In genomic region chr10:42584436-42584983, GRCm38 (mm10) we compare ENCODE assay signal across 9 mouse cellular contexts. TPM values are rescaled to one million over a fixed set of nuclear protein-coding genes. Genes with fewer than 3 reads are reported as not detected.
DNase-seq lines count a peak whose midpoint lies in the region; ATAC-seq and TF ChIP-seq lines count a peak whose summit lies in the region.
"Had no signal": no experiment of that assay in that cellular context is flagged by ENCODE, and none has a peak within 500 bp of the region (broad histone marks: within the 10 kb centered on the region; RNA-seq: fewer than 3 reads in every experiment).

No protein-coding gene starts in this region.

- H3K27me3 ChIP-seq in liver, embryonic 12.5 days (replicated peaks): peaks cover 100% of the 10 kb centered on the region
- H3K27me3 ChIP-seq in embryonic facial prominence, embryonic 11.5 days (ENCODE audit: control insufficient read depth, insufficient read depth, low read length): peaks cover 81% of the 10 kb centered on the region
- peaks cover 81% of the 10 kb centered on the region for H3K27me3 ChIP-seq in hindbrain, embryonic 15.5 days

- H3K4me3 ChIP-seq in liver, embryonic 12.5 days: peak overlapping the region; percentile 13; the same call in 1 of the 2 replicates
- H3K4me3 ChIP-seq in embryonic facial prominence, embryonic 11.5 days (ENCODE audit: low read depth, low read length): peak overlapping the region; percentile 30
- H3K4me3 ChIP-seq in hindbrain, embryonic 15.5 days: no peak overlapping the region
- H3K4me3 ChIP-seq in olfactory bulb, adult 2 months (ENCODE audit: insufficient read depth, low read depth, low read length): peak overlapping the region; percentile 14; the same call in 1 of the 2 replicates

- H3K4me2 ChIP-seq in liver, embryonic 12.5 days: 0 out of 2 replicates have a peak overlapping the region, but pooled peaks have one; percentile 1
- peak overlapping the region; percentile 44 for H3K4me2 ChIP-seq in embryonic facial prominence, embryonic 11.5 days (ENCODE audit: low read depth, low read length)
- H3K4me2 ChIP-seq in hindbrain, embryonic 15.5 days: peak overlapping the region; percentile 46

- H3K4me1 ChIP-seq in liver, embryonic 12.5 days: peaks cover 18% of the 10 kb centered on the region; the same call in 1 of the 2 replicates
- H3K4me1 ChIP-seq in embryonic facial prominence, embryonic 11.5 days (ENCODE audit: control insufficient read depth, insufficient read depth, low read length): no peaks in the 10 kb centered on the region; the same call in none of the 2 replicates
- peaks cover 26% of the 10 kb centered on the region for H3K4me1 ChIP-seq in hindbrain, embryonic 15.5 days (replicated peaks)
- H3K4me1 ChIP-seq in olfactory bulb, adult 2 months (ENCODE audit: control insufficient read depth, insufficient read depth, low read length): peaks cover 23% of the 10 kb centered on the region

- no peaks in the 10 kb centered on the region for H3K36me3 ChIP-seq in liver, embryonic 12.5 days
- no peaks in the 10 kb centered on the region for H3K36me3 ChIP-seq in embryonic facial prominence, embryonic 11.5 days (replicated peaks; ENCODE audit: control insufficient read depth, insufficient read depth, low read depth, low read length)
- no peaks in the 10 kb centered on the region for H3K36me3 ChIP-seq in hindbrain, embryonic 15.5 days

- TF ChIP-seq CTCF in olfactory bulb, adult 2 months (IDR thresholded peaks at IDR 0.05; ENCODE audit: insufficient read depth, low read depth, low read length): no peak

- WGBS in liver, embryonic 12.5 days (ENCODE audit: insufficient replicate concordance): 3% methylated on average over 37 of the region's 37 CpGs
- WGBS in embryonic facial prominence, embryonic 11.5 days: under 1% methylated on average over 37 of the region's 37 CpGs
- under 1% methylated on average over 37 of the region's 37 CpGs for WGBS in hindbrain, embryonic 15.5 days
- 2% methylated on average over 37 of the region's 37 CpGs for WGBS in olfactory bulb, adult 2 months

- ATAC-seq in liver, embryonic 12.5 days: no peak
- ATAC-seq in embryonic facial prominence, embryonic 11.5 days (replicated peaks; ENCODE audit: insufficient number of reproducible peaks, low FRiP score, low TSS enrichment, low read depth): no peak
- no peak for ATAC-seq in hindbrain, embryonic 15.5 days (ENCODE audit: low FRiP score, low read depth)
- ATAC-seq: inflammation-experienced regulatory T-cells, adult 6 months had no signal

- H3K27ac ChIP-seq in liver, embryonic 12.5 days: no peak overlapping the region
- H3K27ac ChIP-seq in embryonic facial prominence, embryonic 11.5 days (replicated peaks; ENCODE audit: low read depth, low read length): no peak overlapping the region
- no peak overlapping the region for H3K27ac ChIP-seq in hindbrain, embryonic 15.5 days (replicated peaks)
- H3K27ac ChIP-seq in olfactory bulb, adult 2 months (ENCODE audit: insufficient read depth, low read depth, low read length): no peak overlapping the region

- H3K9me3 ChIP-seq in liver, embryonic 12.5 days (replicated peaks): no peaks in the 10 kb centered on the region
- H3K9me3 ChIP-seq in embryonic facial prominence, embryonic 11.5 days (replicated peaks; ENCODE audit: control insufficient read depth, low read length): no peaks in the 10 kb centered on the region
- H3K9me3 ChIP-seq in hindbrain, embryonic 15.5 days: no peaks in the 10 kb centered on the region

- 0 out of 2 replicates have a peak, but pooled peaks have one; percentile 14 for TF ChIP-seq POLR2A in olfactory bulb, adult 2 months (IDR thresholded peaks at IDR 0.05; ENCODE audit: insufficient read depth, low read depth, low read length)

- H3K9ac ChIP-seq in liver, embryonic 12.5 days: no peak overlapping the region
- H3K9ac ChIP-seq in embryonic facial prominence, embryonic 11.5 days (replicated peaks; ENCODE audit: low read length): peak overlapping the region; percentile 37
- no peak overlapping the region for H3K9ac ChIP-seq in hindbrain, embryonic 15.5 days

- no peak for DNase-seq in liver
- no peak for DNase-seq in embryonic facial prominence, embryonic 11.5 days (ENCODE audit: low spot score)
- DNase-seq in urinary bladder, postnatal 36 days (ENCODE audit: low spot score in 2 of 2): no peak
- no peak for DNase-seq in cerebellum, adult 9-10 months
- DNase-seq in cerebellum, postnatal 36 days: no peak

RNA-seq across cellular contexts. Expression of gene Ostm1, which starts 0.9 kb away (rescaled TPM):
- 19.9 and 20.1 TPM in 2 replicates for polyA plus RNA-seq in liver, embryonic 12.5 days (2016; fragmentation: Nextera tagmentation; extraction: Ambion mirVana)
- polyA plus RNA-seq in embryonic facial prominence, embryonic 11.5 days (2014; fragmentation: Nextera tagmentation; extraction: Ambion mirVana): 15.5 and 16.0 TPM in 2 replicates
- 35.0 and 35.4 TPM in 2 replicates for polyA plus RNA-seq in hindbrain, embryonic 15.5 days (2015; fragmentation: Nextera tagmentation; extraction: Ambion mirVana)
- polyA plus RNA-seq in olfactory bulb, adult 2 months (2012; ENCODE audit: insufficient read depth, insufficient read length, low replicate concordance, missing spikeins): not detected in 2 replicates

RNA-seq across cellular contexts. Expression of gene Nr2e1, which starts 1.1 kb away (rescaled TPM):
- not detected in 2 replicates for polyA plus RNA-seq in liver, embryonic 12.5 days (2016; fragmentation: Nextera tagmentation; extraction: Ambion mirVana)
- 8.6 and 11.8 TPM in 2 replicates for polyA plus RNA-seq in embryonic facial prominence, embryonic 11.5 days (2014; fragmentation: Nextera tagmentation; extraction: Ambion mirVana)
- polyA plus RNA-seq in hindbrain, embryonic 15.5 days (2015; fragmentation: Nextera tagmentation; extraction: Ambion mirVana): 0.39 and 0.87 TPM in 2 replicates
- not detected in 2 replicates for polyA plus RNA-seq in olfactory bulb, adult 2 months (2012; ENCODE audit: insufficient read depth, insufficient read length, low replicate concordance, missing spikeins)
- polyA plus RNA-seq: inflammation-experienced regulatory T-cells, adult 6 months had no signal
